Mouse (Mus musculus): ENCODE results near the gene Vps52. TPM values are rescaled to one million over a fixed set of nuclear protein-coding genes. Genes with fewer than 3 reads are reported as not detected.

Gene Vps52
- total and polyA plus RNA-seq, 3 experiments: 34.3 to 73.6 (median 39.9) TPM

- Histone ChIP-seq H3K27ac (ENCODE audit: insufficient read depth, low read depth) (no peak overlapping the region), H3K36me3 (replicated peaks in 1 of 2; ENCODE audit: control insufficient read depth in 1 of 2, insufficient read depth in 1 of 2, low read length in 1 of 2) (peaks cover 56 to 67% of the 10 kb centered on the region in 2 experiments), H3K27me3 (replicated peaks) (no peaks in the 10 kb centered on the region), H3K4me3 (replicated peaks in 1 of 3; ENCODE audit: low read depth in 2 of 3, low read length in 2 of 3, poor library complexity in 1 of 3) (peak overlapping the region; percentile 13 to 91 (median 22)), H3K9ac (ENCODE audit: insufficient read depth, low read depth) (peak overlapping the region; percentile 37; the same call in 1 of the 2 replicates), H3K79me2 (replicated peaks; ENCODE audit: control insufficient read depth, extremely low read depth, insufficient read depth, poor library complexity, severe bottlenecking) (peaks cover 29% of the 10 kb centered on the region), H3K4me1 (ENCODE audit: control insufficient read depth in 1 of 2, insufficient read depth in 2 of 2) (peaks cover 10 to 34% of the 10 kb centered on the region in 2 experiments), H3K9me3 (replicated peaks; ENCODE audit: low read length) (no peaks in the 10 kb centered on the region), H3K4me2 (ENCODE audit: insufficient read depth, low read depth, poor library complexity, severe bottlenecking) (peak overlapping the region; percentile 52; the same call in 1 of the 2 replicates)
- no peak for DNase-seq (ENCODE audit: extremely low read depth)
- in situ Hi-C loops (cut with MboI; ENCODE audit: low pct_ligation_motif_present, low pct_unique_long_range_greater_than_20kb, low sequenced_read_pairs) (no loop called here), dilution Hi-C loops (cut with MboI; ENCODE audit: extremely low pct_ligation_motif_present, extremely low pct_unique_long_range_greater_than_20kb, low sequenced_read_pairs) (no loop called here)
- no peak for TF ChIP-seq KAT2A (IDR thresholded peaks at IDR 0.05; ENCODE audit: insufficient replicate concordance, low read length)
- TF ChIP-seq POLR2AphosphoS2 (IDR thresholded peaks at IDR 0.05; ENCODE audit: low read depth, low read length): peak; percentile 31; the same call in 1 of the 2 replicates
- no peak for TF ChIP-seq ZC3H11A (IDR thresholded peaks at IDR 0.05; ENCODE audit: low read depth, low read length)
Observed at GRCm38 (mm10) chr17:33953310-33953709, 2.3 kb upstream of the Vps52 start.

GRCm38 (mm10) chr17:33953961-33954565 is 1.5 kb upstream of the Vps52 start:
- in situ Hi-C loops (cut with MboI; ENCODE audit: low pct_ligation_motif_present, low pct_unique_long_range_greater_than_20kb, low sequenced_read_pairs): no loop called here
- Histone ChIP-seq H3K9me3 (replicated peaks; ENCODE audit: low read length) (no peaks in the 10 kb centered on the region), H3K27ac (ENCODE audit: insufficient read depth, low read depth) (peak overlapping the region; percentile 26; the same call in 1 of the 2 replicates), H3K27me3 (replicated peaks) (no peaks in the 10 kb centered on the region), H3K4me1 (ENCODE audit: control insufficient read depth in 1 of 2, insufficient read depth in 2 of 2) (peaks cover 10 to 41% of the 10 kb centered on the region in 2 experiments), H3K36me3 (replicated peaks in 1 of 2; ENCODE audit: control insufficient read depth in 1 of 2, insufficient read depth in 1 of 2, low read length in 1 of 2) (peaks cover 54 to 67% of the 10 kb centered on the region in 2 experiments), H3K9ac (ENCODE audit: insufficient read depth, low read depth) (peak overlapping the region; percentile 53), H3K4me2 (ENCODE audit: insufficient read depth, low read depth, poor library complexity, severe bottlenecking) (peak overlapping the region; percentile 63), H3K4me3 (replicated peaks in 1 of 3; ENCODE audit: low read depth in 2 of 3, low read length in 2 of 3, poor library complexity in 1 of 3) (peak overlapping the region; percentile 61 to 96 (median 91)), H3K79me2 (replicated peaks; ENCODE audit: control insufficient read depth, extremely low read depth, insufficient read depth, poor library complexity, severe bottlenecking) (peaks cover 29% of the 10 kb centered on the region)
- dilution Hi-C loops (cut with MboI; ENCODE audit: extremely low pct_ligation_motif_present, extremely low pct_unique_long_range_greater_than_20kb, low sequenced_read_pairs): no loop called here
- peak; percentile 2; the same call in 1 of the 2 replicates for TF ChIP-seq POLR2A (IDR thresholded peaks at IDR 0.05; ENCODE audit: low read depth, low read length)
- no peak for TF ChIP-seq ZC3H11A (IDR thresholded peaks at IDR 0.05; ENCODE audit: low read depth, low read length)
- DNase-seq (ENCODE audit: extremely low read depth): no peak

GRCm38 (mm10) chr17:33954646-33955554 is 712 bp upstream of the Vps52 start:
- Histone ChIP-seq H3K4me2 (ENCODE audit: insufficient read depth, low read depth, poor library complexity, severe bottlenecking) (peak overlapping the region; percentile 63), H3K79me2 (replicated peaks; ENCODE audit: control insufficient read depth, extremely low read depth, insufficient read depth, poor library complexity, severe bottlenecking) (peaks cover 29% of the 10 kb centered on the region), H3K4me1 (ENCODE audit: control insufficient read depth in 1 of 2, insufficient read depth in 2 of 2) (peaks cover 10 to 43% of the 10 kb centered on the region in 2 experiments), H3K27ac (ENCODE audit: insufficient read depth, low read depth) (peak overlapping the region; percentile 26), H3K27me3 (replicated peaks) (no peaks in the 10 kb centered on the region), H3K36me3 (replicated peaks in 1 of 2; ENCODE audit: control insufficient read depth in 1 of 2, insufficient read depth in 1 of 2, low read length in 1 of 2) (peaks cover 54 to 67% of the 10 kb centered on the region in 2 experiments), H3K9ac (ENCODE audit: insufficient read depth, low read depth) (peak overlapping the region; percentile 53), H3K4me3 (replicated peaks in 1 of 3; ENCODE audit: low read depth in 2 of 3, low read length in 2 of 3, poor library complexity in 1 of 3) (peak overlapping the region; percentile 61 to 96 (median 91)), H3K9me3 (replicated peaks; ENCODE audit: low read length) (no peaks in the 10 kb centered on the region)
- dilution Hi-C loops (cut with MboI; ENCODE audit: extremely low pct_ligation_motif_present, extremely low pct_unique_long_range_greater_than_20kb, low sequenced_read_pairs) (no loop called here), in situ Hi-C loops (cut with MboI; ENCODE audit: low pct_ligation_motif_present, low pct_unique_long_range_greater_than_20kb, low sequenced_read_pairs) (no loop called here)
- no peak for DNase-seq (ENCODE audit: extremely low read depth)
- 0 out of 2 replicates have a peak, but pooled peaks have one; percentile 14 for TF ChIP-seq E2F4 (IDR thresholded peaks at IDR 0.05; ENCODE audit: insufficient replicate concordance, low read depth, low read length)
- TF ChIP-seq JUN (IDR thresholded peaks at IDR 0.05; ENCODE audit: insufficient read depth, low read depth, low read length): no peak
- no peak for TF ChIP-seq CHD2 (IDR thresholded peaks at IDR 0.05; ENCODE audit: low read length)
- no peak; the same call in 1 of the 2 replicates for TF ChIP-seq MXI1 (IDR thresholded peaks at IDR 0.05; ENCODE audit: low read depth, low read length)
- TF ChIP-seq POLR2AphosphoS2 (IDR thresholded peaks at IDR 0.05; ENCODE audit: low read depth, low read length): peak; percentile 45; the same call in 1 of the 2 replicates
- TF ChIP-seq UBTF (IDR thresholded peaks at IDR 0.05; ENCODE audit: low read depth, low read length): 0 out of 2 replicates have a peak, but pooled peaks have one; percentile 31
- TF ChIP-seq CHD1 (IDR thresholded peaks at IDR 0.05; ENCODE audit: low read depth, low read length): peak; percentile 83
- TF ChIP-seq JUND (conservative IDR thresholded peaks at IDR 0.05; ENCODE audit: low read depth, low read length): no peak
- no peak for TF ChIP-seq HCFC1 (IDR thresholded peaks at IDR 0.05; ENCODE audit: low read depth, low read length)
- no peak for TF ChIP-seq ELF1 (IDR thresholded peaks at IDR 0.05; ENCODE audit: low read depth, low read length)
- peak; percentile 16; the same call in 1 of the 2 replicates for TF ChIP-seq POLR2A (IDR thresholded peaks at IDR 0.05; ENCODE audit: low read depth, low read length)

Measured in CH12.LX (cell line).